ENCODE assay signal across 30 mouse cellular contexts in genomic region chr5:132425792-132426309, GRCm38 (mm10).
A peak's percentile ranks its signal among the peaks of the same experiment; 100 is the strongest.
DNase-seq lines count a peak whose midpoint lies in the region; ATAC-seq and TF ChIP-seq lines count a peak whose summit lies in the region.
"Had no signal": no experiment of that assay in that cellular context is flagged by ENCODE, and none has a peak within 500 bp of the region (broad histone marks: within the 10 kb centered on the region; RNA-seq: fewer than 3 reads in every experiment).

No protein-coding gene starts in this region.

- no peak for DNase-seq in layer of hippocampus, adult 2 months (ENCODE audit: low spot score in 2 of 2)
- DNase-seq in layer of hippocampus, adult 9-11 months: no peak
- peak; percentile 17 for DNase-seq in telencephalon, adult 2 months (ENCODE audit: low read depth, low spot score)
- DNase-seq in ovary, postnatal 10 days (ENCODE audit: low spot score): no peak
- DNase-seq in c-Kit-positive CD71-positive TER-119-positive erythroid progenitor cells, embryonic 14.5 days (ENCODE audit: low spot score): no peak
- DNase-seq: adrenal gland, adult 2 months; adrenal gland, postnatal 14 days; B cell, adult 2 months; cerebellum, adult 11 months; cerebellum, adult 2 months; cerebellum, adult 9-11 months; cerebellum, postnatal 25 days; embryo, embryonic 11 days; gastrocnemius, postnatal 25 days; heart, adult 2 months; heart, postnatal 14 days; heart, postnatal 4 days had no signal

- peak; percentile 71 for ATAC-seq in common myeloid progenitor, adult 5-6 weeks (replicated peaks; ENCODE audit: low read depth, poor library complexity, severe bottlenecking)
- peak; percentile 93 for ATAC-seq in megakaryocyte, adult 5-6 weeks (ENCODE audit: poor library complexity, severe bottlenecking)
- ATAC-seq: forebrain, embryonic 13.5 days; forebrain, embryonic 16.5 days; hindbrain, postnatal 0 days; inflammation-experienced regulatory T-cells, adult 6 months; Patski had no signal

- no peak overlapping the region for H3K27ac ChIP-seq in layer of hippocampus, adult 2 months
- H3K27ac ChIP-seq: embryonic facial prominence, embryonic 10.5 days; embryonic facial prominence, embryonic 13.5 days; forebrain, embryonic 13.5 days; heart, adult 2 months; heart, embryonic 10.5 days; heart, embryonic 13.5 days; hindbrain, embryonic 14.5 days; hindbrain, postnatal 0 days had no signal

- no peak overlapping the region for H3K4me3 ChIP-seq in layer of hippocampus, adult 2 months
- H3K4me3 ChIP-seq: embryonic facial prominence, embryonic 10.5 days; embryonic facial prominence, embryonic 13.5 days; erythroblast, embryonic 14.5 days; forebrain, embryonic 13.5 days; heart, adult 2 months; heart, embryonic 10.5 days; heart, embryonic 13.5 days had no signal

- 0 out of 2 replicates have a peak, but pooled peaks have one; percentile 14 for TF ChIP-seq CTCF in layer of hippocampus, adult 2 months (conservative IDR thresholded peaks at IDR 0.05)
